Mouse (Mus musculus) limb, embryonic 11.5 days (tissue): ENCODE data around the gene Carns1. TPM values are rescaled to one million over a fixed set of nuclear protein-coding genes. Genes with fewer than 3 reads are reported as not detected.
"Not testable (repeated sequence)": the region's sequence is repeated elsewhere in the genome, so short reads cannot be mapped to it uniquely, and the experiment has no call there.

Experiments used
- ATAC-seq: fragments of 200-750 bp; cut with Nextera tagmentation; 2 replicates; pipeline ENCODE4 v1.8.0; 2017; ENCODE audit warnings: low read depth; ENCODE audit not compliant: insufficient number of reproducible peaks, low FRiP score, low TSS enrichment
- DNase-seq: peaks from one replicate; pipeline ENCODE4 v3.0.0-alpha.2; 2015; ENCODE audit warnings: low spot score
- H3K27ac ChIP-seq: fragments of 300-500 bp; sonication (generic); replicated peaks from 2 replicates; pipeline ENCODE4 v1.5.1; 2014; ENCODE audit warnings: low read depth, mild to moderate bottlenecking, low read length
- H3K27me3 ChIP-seq: fragments of 300-500 bp; sonication (generic); 2 replicates; pipeline ENCODE4 v1.6.1; 2014; ENCODE audit warnings: mild to moderate bottlenecking, low read length, mixed read lengths; ENCODE audit not compliant: control insufficient read depth, insufficient read depth
- H3K36me3 ChIP-seq: fragments of 300-500 bp; sonication (generic); 2 replicates; pipeline ENCODE4 v1.6.1; 2014; ENCODE audit warnings: mild to moderate bottlenecking, low read length, moderate library complexity, mixed read lengths; ENCODE audit not compliant: control insufficient read depth, insufficient read depth
- H3K4me1 ChIP-seq: fragments of 300-500 bp; sonication (generic); 2 replicates; pipeline ENCODE4 v1.6.1; 2014; ENCODE audit warnings: low read length, mixed read lengths; ENCODE audit not compliant: control insufficient read depth, insufficient read depth
- H3K4me2 ChIP-seq: fragments of 300-500 bp; sonication (generic); 2 replicates; pipeline ENCODE4 v1.6.1; 2014; ENCODE audit warnings: low read depth, mild to moderate bottlenecking, moderate library complexity; ENCODE audit not compliant: severe bottlenecking
- H3K4me3 ChIP-seq: fragments of 300-500 bp; sonication (generic); 2 replicates; pipeline ENCODE4 v1.5.1; 2014; ENCODE audit warnings: low read depth, low read length
- H3K9ac ChIP-seq: fragments of 300-500 bp; sonication (generic); 2 replicates; pipeline ENCODE4 v1.6.1; 2014; ENCODE audit warnings: mild to moderate bottlenecking, low read length
- H3K9me3 ChIP-seq: fragments of 300-500 bp; sonication (generic); 2 replicates; pipeline ENCODE4 v1.6.1; 2016; ENCODE audit warnings: low read length; ENCODE audit not compliant: control insufficient read depth
- WGBS: fragments of 180-500 bp; shearing (Covaris S2); extraction: QIAGEN DNeasy Blood & Tissue Kit; methylation state at CpG from one replicate; pipeline ENCODE4 v1.1.7; 2014; 5-methylcytosine and 5-hydroxymethylcytosine counted together
- polyA plus RNA-seq: library from polyadenylated mRNA; unstranded; fragments of >200 nt; fragmentation: Nextera tagmentation; extraction: Ambion mirVana; gene quantifications from 2 replicates; pipeline ENCODE4 v1.2.1, GENCODE M21; 2014

Carns1 gene
- polyA plus RNA-seq, 1 experiment from 2014 or later = 2.1 TPM

DNA sequence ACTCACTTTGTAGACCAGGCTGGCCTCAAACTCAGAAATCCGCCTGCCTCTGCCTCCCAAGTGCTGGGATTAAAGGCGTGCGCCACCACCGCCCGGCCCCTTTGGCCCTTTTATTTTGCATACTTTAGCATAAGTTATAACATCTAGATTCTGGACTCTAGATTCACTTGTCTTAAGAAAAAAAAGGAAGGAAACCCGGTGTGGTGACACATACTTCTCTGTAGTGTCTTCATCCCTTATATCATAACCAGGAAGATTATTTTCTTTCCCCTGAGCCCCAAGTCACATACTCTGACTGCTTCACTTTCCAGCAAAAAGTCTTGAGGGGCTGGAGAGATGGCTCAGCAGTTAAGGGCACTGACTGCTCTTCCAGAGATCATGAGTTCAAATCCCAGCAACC is 53.4 kb downstream of the Carns1 start:
- WGBS = 67% methylated on average over 6 of the region's 6 CpGs
- ATAC-seq, H3K9ac ChIP-seq, H3K4me3 ChIP-seq, H3K27ac ChIP-seq, H3K36me3 ChIP-seq, H3K27me3 ChIP-seq, H3K9me3 ChIP-seq, DNase-seq, H3K4me2 ChIP-seq: not testable (repeated sequence)
- peaks cover 14% of the 10 kb centered on the region for H3K4me1 ChIP-seq

DNA sequence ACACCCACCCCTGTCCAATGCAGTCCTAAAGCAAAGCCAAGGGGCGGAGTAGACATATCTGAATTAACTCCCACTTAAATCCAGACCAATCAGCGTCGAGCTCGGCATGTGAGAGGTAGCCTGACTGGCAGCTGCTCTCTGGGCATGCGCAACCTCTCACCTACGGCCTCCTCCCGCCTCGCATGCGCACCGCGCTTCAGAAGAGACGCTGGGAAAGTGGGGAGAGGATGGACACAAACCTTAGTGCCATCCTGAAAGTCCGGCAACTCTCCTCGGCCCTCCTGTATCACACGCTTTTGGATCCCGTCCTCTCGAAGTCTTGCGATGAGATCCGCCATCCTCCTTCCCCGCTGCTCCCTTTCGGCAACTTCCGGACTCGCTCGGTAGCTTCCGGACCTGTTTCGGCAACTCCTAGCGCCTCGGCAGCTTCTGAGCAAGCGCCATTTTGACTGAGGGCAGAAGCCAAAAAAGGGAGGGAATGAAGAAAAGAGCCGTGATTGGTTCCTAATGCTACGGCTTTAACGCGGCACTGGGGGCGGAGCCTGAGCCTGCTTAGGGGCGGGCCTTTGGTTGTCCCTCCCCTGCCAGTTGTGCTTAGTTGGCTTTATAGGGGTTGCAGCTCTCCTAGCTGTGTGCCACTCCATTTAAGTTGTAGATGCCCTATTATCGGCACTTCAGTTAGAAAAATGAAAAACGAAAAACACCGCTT is 54.0 kb downstream of the Carns1 start:
- WGBS = 3% methylated on average over 38 of the region's 38 CpGs
- no peaks in the 10 kb centered on the region for H3K9me3 ChIP-seq
- 0 out of 2 replicates have a peak, but pooled peaks cover 8% of the 10 kb centered on the region for H3K4me1 ChIP-seq
- peak overlapping the region; percentile 49 for H3K27ac ChIP-seq
- H3K27me3 ChIP-seq = no peaks in the 10 kb centered on the region
- H3K4me3 ChIP-seq = peak overlapping the region; percentile 36
- DNase-seq (peak; percentile 98), ATAC-seq (peak; percentile 81)
- peak overlapping the region; percentile 69 for H3K9ac ChIP-seq
- peak overlapping the region; percentile 43 for H3K4me2 ChIP-seq
- 0 out of 2 replicates have a peak, but pooled peaks cover 2% of the 10 kb centered on the region for H3K36me3 ChIP-seq

DNA sequence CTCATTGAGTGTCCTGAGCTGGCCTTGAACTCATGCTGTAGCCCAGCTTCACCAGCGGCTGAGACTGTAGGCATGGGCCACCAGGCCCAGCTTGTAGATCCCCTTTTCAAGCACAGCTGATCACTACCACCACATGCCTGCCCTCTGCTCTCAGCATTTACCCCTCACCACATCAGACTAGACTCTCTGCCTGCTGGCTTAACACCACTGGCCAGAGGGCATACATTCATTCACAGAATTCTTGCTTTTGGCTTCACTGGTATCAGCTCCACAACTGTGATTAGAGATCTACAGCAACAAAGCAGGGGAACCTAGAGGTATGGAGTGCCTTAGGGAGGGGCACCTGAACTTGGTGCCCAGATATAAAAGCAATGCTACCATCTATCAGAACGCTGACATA is 54.8 kb downstream of the Carns1 start:
- Histone ChIP-seq H3K9me3 (no peaks in the 10 kb centered on the region), H3K36me3 (0 out of 2 replicates have a peak, but pooled peaks cover 2% of the 10 kb centered on the region), H3K4me2 (peak overlapping the region; percentile 43), H3K4me3 (no peak overlapping the region), H3K27me3 (no peaks in the 10 kb centered on the region), H3K27ac (no peak overlapping the region), H3K9ac (no peak overlapping the region), H3K4me1 (0 out of 2 replicates have a peak, but pooled peaks cover 8% of the 10 kb centered on the region)
- ATAC-seq (no peak), DNase-seq (no peak)
- WGBS = 96% methylated on average over 2 of the region's 2 CpGs

DNA sequence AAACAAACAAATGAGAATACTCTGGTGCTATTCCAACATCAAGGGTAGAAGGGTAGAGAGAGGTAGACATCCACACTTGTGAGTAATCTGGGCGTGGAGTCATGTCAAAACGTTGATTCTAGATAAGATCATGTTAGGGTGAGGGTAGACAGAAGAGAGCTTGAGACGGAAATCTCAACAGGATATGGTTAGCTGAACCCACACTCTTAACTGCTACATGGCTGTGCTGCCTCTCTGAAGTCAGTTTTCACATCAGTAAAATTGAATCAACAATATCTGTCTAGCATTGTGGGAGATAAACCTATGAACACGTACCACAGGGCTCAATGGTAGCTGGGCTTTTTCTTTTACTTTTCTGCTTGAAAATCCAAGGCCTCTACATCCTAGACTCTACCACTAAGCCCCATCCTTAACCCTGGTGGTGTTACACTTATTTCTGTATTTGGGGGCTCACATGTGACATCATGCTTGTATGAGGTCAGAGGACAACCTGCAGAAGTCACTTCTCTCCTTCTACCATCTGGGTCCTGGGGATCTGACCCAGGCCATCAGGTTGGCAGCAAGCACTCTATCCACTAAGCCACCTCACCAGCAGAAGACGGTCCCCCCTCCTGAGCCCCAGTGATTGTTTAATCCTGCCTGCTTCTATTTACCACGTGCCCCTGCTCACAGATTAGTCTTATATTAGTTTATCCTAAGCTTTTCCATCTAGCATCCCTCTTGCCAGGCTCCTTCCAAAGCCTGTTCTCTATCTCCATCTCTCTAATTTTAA is 55.4 kb downstream of the Carns1 start:
- no peak overlapping the region for H3K9ac ChIP-seq
- DNase-seq (no peak), ATAC-seq (no peak)
- no peak overlapping the region for H3K27ac ChIP-seq
- H3K4me3 ChIP-seq = no peak overlapping the region
- H3K9me3 ChIP-seq = no peaks in the 10 kb centered on the region
- 0 out of 2 replicates have a peak, but pooled peaks cover 8% of the 10 kb centered on the region for H3K4me1 ChIP-seq
- H3K4me2 ChIP-seq = no peak overlapping the region
- 94% methylated on average over 6 of the region's 6 CpGs for WGBS
- H3K36me3 ChIP-seq = peaks cover 5% of the 10 kb centered on the region; the same call in 1 of the 2 replicates
- no peaks in the 10 kb centered on the region for H3K27me3 ChIP-seq

DNA sequence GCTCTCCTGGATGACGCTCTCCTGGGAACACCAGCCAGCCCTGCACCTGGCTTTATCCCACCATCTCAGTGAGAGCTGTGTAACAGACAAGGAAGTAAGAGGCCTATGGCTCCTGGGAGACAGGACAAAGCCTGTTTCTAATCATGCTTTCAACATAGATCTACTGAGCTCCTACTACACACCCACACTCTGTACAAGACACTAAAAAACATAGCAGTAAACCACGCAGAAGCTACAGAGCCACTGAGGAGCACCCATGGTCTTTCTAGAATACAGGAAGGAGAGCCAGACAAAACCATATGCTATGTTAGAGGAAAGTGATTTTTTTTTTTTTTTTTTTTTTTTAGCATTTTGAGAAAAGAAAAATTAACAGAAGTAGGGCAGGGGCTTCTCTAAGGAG is 56.9 kb downstream of the Carns1 start:
- 93% methylated on average over 2 of the region's 2 CpGs for WGBS
- no peaks in the 10 kb centered on the region for H3K9me3 ChIP-seq
- H3K27me3 ChIP-seq = no peaks in the 10 kb centered on the region
- no peak overlapping the region for H3K4me2 ChIP-seq
- ATAC-seq (no peak), DNase-seq (no peak)
- peaks cover 15% of the 10 kb centered on the region for H3K4me1 ChIP-seq
- no peak overlapping the region for H3K27ac ChIP-seq
- no peak overlapping the region for H3K9ac ChIP-seq
- peaks cover 11% of the 10 kb centered on the region; the same call in 1 of the 2 replicates for H3K36me3 ChIP-seq
- no peak overlapping the region for H3K4me3 ChIP-seq

DNA sequence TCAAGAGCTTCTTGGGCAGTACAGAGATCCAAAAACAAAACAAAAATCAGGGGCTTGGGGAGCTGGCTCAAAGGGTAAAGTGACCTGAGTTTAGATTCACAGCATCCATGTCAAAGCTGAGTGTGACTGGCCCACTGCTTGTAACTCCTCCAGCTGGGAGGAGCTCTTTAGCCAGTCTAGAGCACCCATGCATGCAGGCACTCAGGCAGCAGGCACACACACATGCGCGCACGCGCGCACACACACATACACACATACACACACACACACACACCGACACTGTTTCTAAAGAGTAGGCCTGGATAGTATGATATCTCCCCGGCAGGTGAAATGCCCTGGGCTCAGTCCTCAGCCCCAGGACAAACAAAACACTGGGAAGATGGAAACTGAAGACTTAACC is 58.3 kb downstream of the Carns1 start:
- no peak overlapping the region for H3K9ac ChIP-seq
- peaks cover 17% of the 10 kb centered on the region for H3K4me1 ChIP-seq
- WGBS = 98% methylated on average over 7 of the region's 7 CpGs
- no peak overlapping the region for H3K27ac ChIP-seq
- DNase-seq (no peak), ATAC-seq (no peak)
- H3K4me3 ChIP-seq = no peak overlapping the region
- no peak overlapping the region for H3K4me2 ChIP-seq
- H3K9me3 ChIP-seq = no peaks in the 10 kb centered on the region
- peaks cover 17% of the 10 kb centered on the region; the same call in 1 of the 2 replicates for H3K36me3 ChIP-seq
- H3K27me3 ChIP-seq = no peaks in the 10 kb centered on the region

DNA sequence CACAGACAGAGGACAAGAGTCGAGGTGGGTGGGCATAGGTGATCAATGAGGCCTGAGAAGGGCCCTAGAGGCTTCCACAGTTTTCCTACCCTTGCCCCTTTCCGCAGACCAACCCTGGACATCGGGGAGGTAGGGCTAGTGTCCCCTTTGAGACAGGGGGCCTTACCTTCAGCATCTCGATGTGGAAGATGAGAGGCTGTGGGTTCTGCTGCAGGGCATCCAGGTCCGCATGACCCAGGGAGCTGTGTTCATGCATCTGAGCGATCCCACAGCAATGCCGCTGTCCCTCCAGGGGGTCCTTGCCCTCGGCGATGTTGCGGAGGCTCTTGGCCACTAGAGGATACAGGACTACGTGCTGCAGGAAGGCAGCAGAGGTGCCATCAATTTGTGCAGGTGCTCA is 59.5 kb downstream of the Carns1 start:
- Histone ChIP-seq H3K27ac (no peak overlapping the region), H3K9ac (no peak overlapping the region), H3K4me1 (peaks cover 15% of the 10 kb centered on the region), H3K27me3 (no peaks in the 10 kb centered on the region), H3K4me2 (no peak overlapping the region), H3K36me3 (peaks cover 17% of the 10 kb centered on the region; the same call in 1 of the 2 replicates), H3K9me3 (no peaks in the 10 kb centered on the region), H3K4me3 (no peak overlapping the region)
- ATAC-seq (no peak), DNase-seq (no peak)
- 89% methylated on average over 11 of the region's 11 CpGs for WGBS

DNA sequence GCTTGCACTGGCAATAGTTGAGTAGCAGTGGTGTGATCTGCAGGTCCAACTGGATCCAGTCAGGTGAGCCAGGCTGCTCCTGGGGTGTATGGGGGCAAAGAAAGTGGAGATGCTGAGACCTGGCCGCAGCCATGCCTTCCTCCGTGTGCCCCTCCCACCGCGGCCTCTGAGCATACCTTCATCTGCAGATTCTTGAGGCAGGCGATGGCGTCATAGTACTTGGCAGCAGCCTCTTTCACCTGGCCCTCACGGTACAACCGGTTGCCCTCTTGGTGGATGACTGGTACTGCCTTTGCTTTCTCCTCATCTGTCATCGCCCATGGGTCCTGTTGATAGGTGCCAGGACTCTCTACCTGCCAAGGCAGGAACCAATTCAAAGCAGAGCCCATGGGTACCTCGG is 60.1 kb downstream of the Carns1 start:
- H3K4me3 ChIP-seq = no peak overlapping the region
- H3K4me1 ChIP-seq = peaks cover 12% of the 10 kb centered on the region
- no peak for DNase-seq
- ATAC-seq = no peak
- no peak overlapping the region for H3K27ac ChIP-seq
- no peaks in the 10 kb centered on the region for H3K27me3 ChIP-seq
- 92% methylated on average over 10 of the region's 10 CpGs for WGBS
- H3K36me3 ChIP-seq = peaks cover 17% of the 10 kb centered on the region; the same call in 1 of the 2 replicates
- H3K9me3 ChIP-seq = no peaks in the 10 kb centered on the region
- H3K9ac ChIP-seq = no peak overlapping the region
- no peak overlapping the region for H3K4me2 ChIP-seq
